Mouse (Mus musculus): ENCODE results near the gene Neb.

DNA sequence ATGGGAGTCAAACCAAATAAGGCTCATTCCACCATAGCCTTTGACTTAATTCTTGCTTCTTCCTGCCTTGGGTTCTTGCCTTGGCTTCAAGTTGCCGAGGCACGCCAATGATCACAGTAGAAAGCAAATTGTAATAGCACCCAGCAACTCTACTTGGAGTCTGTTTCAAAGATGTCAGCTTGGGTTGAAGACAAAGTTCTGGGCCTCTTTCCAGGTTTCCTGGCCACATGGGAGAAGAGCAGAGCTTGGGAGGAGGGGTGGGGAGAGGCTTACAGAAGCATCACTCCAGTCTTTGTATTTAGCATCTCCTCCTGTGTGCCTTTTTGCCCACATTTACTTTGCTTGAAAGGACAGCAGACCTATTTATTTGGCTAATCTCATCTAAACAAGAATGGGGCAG is 244.9 kb downstream of the Neb start:
- TF ChIP-seq POU5F1 (IDR thresholded peaks at IDR 0.05; ENCODE audit: borderline replicate concordance, low read length) (no peak), CTCF (conservative IDR thresholded peaks at IDR 0.05; ENCODE audit: low read length) (no peak)
